Mouse (Mus musculus): ENCODE results near the gene Crebrf. TPM values are rescaled to one million over a fixed set of nuclear protein-coding genes. Genes with fewer than 3 reads are reported as not detected.
A peak's percentile ranks its signal among the peaks of the same experiment; 100 is the strongest.

Gene Crebrf
- total and polyA plus RNA-seq, 3 experiments: 1.3 to 3.8 TPM; not detected in 1

- TF ChIP-seq EP300 (IDR thresholded peaks at IDR 0.05; ENCODE audit: low read depth in 1 of 2, low read length in 2 of 2) (peak; percentile 66 to 82), TCF12 (IDR thresholded peaks at IDR 0.05; ENCODE audit: low read depth, low read length) (peak; percentile 90), CHD2 (IDR thresholded peaks at IDR 0.05; ENCODE audit: low read length) (no peak), GATA1 (IDR thresholded peaks at IDR 0.05; ENCODE audit: low read depth, low read length) (peak; percentile 66), USF2 (IDR thresholded peaks at IDR 0.05; ENCODE audit: borderline replicate concordance in 1 of 2, insufficient read depth in 1 of 2, low read depth in 1 of 2, low read length in 2 of 2) (no peak), CHD1 (IDR thresholded peaks at IDR 0.05; ENCODE audit: low read depth, low read length) (no peak), NELFE (IDR thresholded peaks at IDR 0.05; ENCODE audit: low read depth, low read length) (no peak), MAX (IDR thresholded peaks at IDR 0.05; ENCODE audit: low read length) (peak; percentile 35; the same call in 1 of the 2 replicates)
These were observed 9.3 kb downstream of the Crebrf start (continued) for GRCm38 (mm10) chr17:26724790-26725189.

GRCm38 (mm10) chr17:26726674-26727073, 11.2 kb downstream of the Crebrf start:
- Histone ChIP-seq H3K27me3 (ENCODE audit: control insufficient read depth in 1 of 2, insufficient read depth in 2 of 2, low read length in 2 of 2) (no peaks in the 10 kb centered on the region), H3K27ac (ENCODE audit: control insufficient read depth, low read depth, low read length) (no peak overlapping the region), H3K9ac (ENCODE audit: control insufficient read depth, low read depth, low read length, poor library complexity, severe bottlenecking) (no peak overlapping the region), H3K9me3 (replicated peaks; ENCODE audit: insufficient read depth, low read length) (no peaks in the 10 kb centered on the region), H3K4me1 (ENCODE audit: control insufficient read depth in 1 of 2, insufficient read depth in 2 of 2, low read length in 2 of 2) (peaks cover 14 to 35% of the 10 kb centered on the region in 2 experiments), H3K4me3 (ENCODE audit: control insufficient read depth in 1 of 2, insufficient read depth in 1 of 2, low read depth in 2 of 2, low read length in 2 of 2) (no peak overlapping the region), H3K79me2 (ENCODE audit: control insufficient read depth, insufficient read depth, low read length, poor library complexity) (0 out of 2 replicates have a peak, but pooled peaks cover 2% of the 10 kb centered on the region), H3K36me3 (ENCODE audit: control insufficient read depth in 1 of 2, insufficient read depth in 2 of 2, low read length in 2 of 2) (peaks cover 0 to 38% of the 10 kb centered on the region in 2 experiments; a peak in 2 of 4 replicates)
- TF ChIP-seq TCF12 (IDR thresholded peaks at IDR 0.05; ENCODE audit: low read depth, low read length) (peak; percentile 53; the same call in 1 of the 2 replicates), MAZ (IDR thresholded peaks at IDR 0.05; ENCODE audit: low read depth, low read length) (no peak), E2F4 (IDR thresholded peaks at IDR 0.05; ENCODE audit: borderline replicate concordance, low read depth, low read length) (no peak), EP300 (IDR thresholded peaks at IDR 0.05; ENCODE audit: low read depth in 1 of 2, low read length in 2 of 2) (peak; percentile 45 to 52; a peak in 1 of 4 replicates), GATA1 (IDR thresholded peaks at IDR 0.05; ENCODE audit: low read depth, low read length) (peak; percentile 41; the same call in 1 of the 2 replicates), ZC3H11A (IDR thresholded peaks at IDR 0.05; ENCODE audit: low read depth, low read length) (no peak), MXI1 (IDR thresholded peaks at IDR 0.05; ENCODE audit: low read depth, low read length) (no peak), POLR2A (IDR thresholded peaks at IDR 0.05; ENCODE audit: control insufficient read depth in 1 of 2, insufficient read depth in 1 of 2, low read depth in 1 of 2, low read length in 2 of 2, poor library complexity in 1 of 2) (no peak), HCFC1 (IDR thresholded peaks at IDR 0.05; ENCODE audit: low read depth, low read length) (no peak), JUND (IDR thresholded peaks at IDR 0.05; ENCODE audit: low read depth, low read length) (no peak), ELF1 (IDR thresholded peaks at IDR 0.05; ENCODE audit: low read depth, low read length) (peak; percentile 32; the same call in 1 of the 2 replicates), POLR2AphosphoS2 (IDR thresholded peaks at IDR 0.05; ENCODE audit: low read length) (no peak), RCOR1 (IDR thresholded peaks at IDR 0.05; ENCODE audit: low read depth, low read length) (peak; percentile 64; the same call in 1 of the 2 replicates), ZMIZ1 (IDR thresholded peaks at IDR 0.05; ENCODE audit: low read depth, low read length) (no peak), ETS1 (IDR thresholded peaks at IDR 0.05; ENCODE audit: low read depth, low read length) (peak; percentile 44), SMC3 (IDR thresholded peaks at IDR 0.05; ENCODE audit: low read depth, low read length) (no peak), MYB (IDR thresholded peaks at IDR 0.05; ENCODE audit: low read depth, low read length) (no peak), MAX (IDR thresholded peaks at IDR 0.05; ENCODE audit: low read length) (peak; percentile 49), MYC (IDR thresholded peaks at IDR 0.05; ENCODE audit: low read depth, low read length) (no peak), ZKSCAN1 (IDR thresholded peaks at IDR 0.05; ENCODE audit: low read depth, low read length) (no peak), TBP (IDR thresholded peaks at IDR 0.05; ENCODE audit: low read depth, low read length) (no peak)
- DNase-seq (ENCODE audit: low read depth, low spot score): peak; percentile 50

Measured in MEL (cell line).